Mouse (Mus musculus) thymus, adult 2 months (tissue): ENCODE results near the gene Tppp2. TPM values are rescaled to one million over a fixed set of nuclear protein-coding genes. Genes with fewer than 3 reads are reported as not detected.

Experiments used
- DNase-seq: peaks from one replicate; pipeline ENCODE4 v3.0.0; 2021
- H3K27ac ChIP-seq: fragments of 200-500 bp; 2 replicates; pipeline ENCODE4 v1.5.1; 2012; ENCODE audit warnings: low read length, control low read depth; ENCODE audit not compliant: control insufficient read depth, insufficient read depth
- H3K27me3 ChIP-seq: fragments of 200-500 bp; 2 replicates; pipeline ENCODE4 v1.6.1; 2012; ENCODE audit warnings: mild to moderate bottlenecking, low read length, moderate library complexity, mixed read lengths; ENCODE audit not compliant: control insufficient read depth, insufficient read depth
- H3K36me3 ChIP-seq: fragments of 200-500 bp; 2 replicates; pipeline ENCODE4 v1.6.1; 2012; ENCODE audit warnings: mild to moderate bottlenecking, low read length, moderate library complexity; ENCODE audit not compliant: control insufficient read depth, insufficient read depth
- H3K4me1 ChIP-seq: fragments of 200-500 bp; replicated peaks from 2 replicates; pipeline ENCODE4 v1.6.1; 2012; ENCODE audit warnings: low read length; ENCODE audit not compliant: control insufficient read depth, insufficient read depth
- H3K4me3 ChIP-seq: fragments of 200-500 bp; 2 replicates; pipeline ENCODE4 v1.5.1; 2012; ENCODE audit warnings: mild to moderate bottlenecking, low read length, control low read depth, moderate library complexity; ENCODE audit not compliant: control insufficient read depth, insufficient read depth
- CTCF ChIP-seq: fragments of 200-500 bp; IDR thresholded peaks from 2 replicates; pipeline ENCODE4 v1.5.1; 2012; ENCODE audit warnings: mild to moderate bottlenecking, control low read depth, low read length, moderate library complexity, borderline replicate concordance; ENCODE audit not compliant: control insufficient read depth, poor library complexity, insufficient read depth; ENCODE audit errors: extremely low read depth
- POLR2A ChIP-seq: fragments of 200-500 bp; IDR thresholded peaks from 2 replicates; pipeline ENCODE4 v1.6.1; 2012; ENCODE audit warnings: mild to moderate bottlenecking, low read length, control low read depth, moderate library complexity; ENCODE audit not compliant: control insufficient read depth, poor library complexity, insufficient read depth; ENCODE audit errors: extremely low read depth
- WGBS: fragments of 180-500 bp; shearing (Covaris S2); methylation state at CpG from one replicate; pipeline ENCODE4 v1.1.7; 2018; 5-methylcytosine and 5-hydroxymethylcytosine counted together
- polyA plus RNA-seq: library from polyadenylated mRNA; depleted of rRNA; stranded (reverse); fragments of >200 nt; gene quantifications from 2 replicates; pipeline ENCODE4 v1.2.3, GENCODE M21; 2012

The Tppp2 gene
- polyA plus RNA-seq, 1 experiment = not detected

- WGBS = 94% methylated on average over 14 of the region's 14 CpGs
- Histone ChIP-seq H3K4me1 (peaks cover 3% of the 10 kb centered on the region), H3K36me3 (peaks cover 20% of the 10 kb centered on the region), H3K27ac (no peak overlapping the region), H3K4me3 (no peak overlapping the region), H3K27me3 (no peaks in the 10 kb centered on the region)
- DNase-seq = no peak
- TF ChIP-seq POLR2A (no peak), CTCF (no peak)
Measured at GRCm38 (mm10) chr14:51895071-51895470, 23.2 kb upstream of the Tppp2 start.

- TF ChIP-seq CTCF = no peak
- no peak for TF ChIP-seq POLR2A
- Histone ChIP-seq H3K27ac (no peak overlapping the region), H3K27me3 (no peaks in the 10 kb centered on the region), H3K36me3 (peaks cover 11% of the 10 kb centered on the region), H3K4me1 (peaks cover 3% of the 10 kb centered on the region), H3K4me3 (no peak overlapping the region)
- WGBS = 91% methylated on average over 6 of the region's 6 CpGs
- no peak for DNase-seq
Measured at GRCm38 (mm10) chr14:51896019-51896418, 22.2 kb upstream of the Tppp2 start.

- H3K27ac ChIP-seq = no peak overlapping the region
- TF ChIP-seq CTCF (no peak), POLR2A (no peak)
- H3K27me3 ChIP-seq = no peaks in the 10 kb centered on the region
- WGBS = 91% methylated on average over 8 of the region's 8 CpGs
- DNase-seq = no peak
- H3K4me3 ChIP-seq = no peak overlapping the region
- peaks cover 4% of the 10 kb centered on the region for H3K36me3 ChIP-seq
- H3K4me1 ChIP-seq = peaks cover 3% of the 10 kb centered on the region
Measured at GRCm38 (mm10) chr14:51896539-51897170, 21.6 kb upstream of the Tppp2 start.

DNA sequence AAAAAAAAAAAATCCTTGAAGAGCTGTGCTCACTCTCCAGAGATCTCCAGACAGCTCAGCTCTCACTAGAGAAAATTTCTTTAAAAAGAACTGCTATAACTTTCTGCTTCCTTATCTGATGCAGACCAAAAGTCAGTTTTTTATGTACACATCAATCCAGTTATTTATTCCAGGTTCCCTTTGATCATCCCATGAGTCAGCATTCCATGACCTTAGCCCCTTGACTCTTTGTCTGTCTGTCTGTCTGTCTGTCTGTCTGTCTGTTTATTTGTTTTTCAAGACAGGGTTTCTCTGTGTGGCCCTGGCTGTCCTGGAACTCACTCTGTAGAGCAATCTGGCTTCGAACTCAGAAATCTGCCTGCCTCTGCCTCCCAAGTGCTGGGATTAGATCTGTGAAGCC is 18.9 kb upstream of the Tppp2 start:
- Histone ChIP-seq H3K36me3 (no peaks in the 10 kb centered on the region), H3K4me1 (no peaks in the 10 kb centered on the region), H3K4me3 (no peak overlapping the region), H3K27ac (no peak overlapping the region), H3K27me3 (no peaks in the 10 kb centered on the region)
- TF ChIP-seq POLR2A (no peak), CTCF (no peak)
- 94% methylated on average over 1 of the region's 1 CpGs for WGBS
- no peak for DNase-seq

- TF ChIP-seq POLR2A (no peak), CTCF (peak; percentile 62; the same call in 1 of the 2 replicates)
- no peaks in the 10 kb centered on the region for H3K4me1 ChIP-seq
- no peak overlapping the region for H3K4me3 ChIP-seq
- H3K27me3 ChIP-seq = no peaks in the 10 kb centered on the region
- 73% methylated on average over 9 of the region's 9 CpGs for WGBS
- no peak overlapping the region for H3K27ac ChIP-seq
- DNase-seq = peak; percentile 81
- H3K36me3 ChIP-seq = no peaks in the 10 kb centered on the region
Measured at GRCm38 (mm10) chr14:51902806-51903710, 15.2 kb upstream of the Tppp2 start.

DNA sequence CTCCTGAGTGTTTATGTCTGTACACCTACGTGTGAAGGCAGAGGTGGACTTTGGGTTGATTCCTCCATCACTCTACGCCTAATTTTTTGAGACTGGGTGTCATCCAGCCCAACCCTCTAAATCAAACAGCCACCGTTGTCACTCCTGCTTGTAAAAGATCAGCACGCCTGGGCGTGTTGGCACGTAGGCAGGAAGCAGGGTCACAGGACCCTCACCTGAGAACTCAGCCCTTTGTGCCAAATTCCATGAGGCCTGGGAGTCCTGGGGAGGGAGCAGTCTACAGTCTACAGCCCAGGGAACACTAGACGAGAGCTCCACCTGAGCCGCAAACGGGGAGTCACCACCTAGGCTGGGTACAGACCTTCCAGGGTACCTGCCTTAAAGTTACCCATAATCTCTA is 14.4 kb upstream of the Tppp2 start:
- no peak overlapping the region for H3K4me3 ChIP-seq
- TF ChIP-seq CTCF = no peak
- no peak for TF ChIP-seq POLR2A
- WGBS = 98% methylated on average over 9 of the region's 9 CpGs
- no peak for DNase-seq
- H3K27ac ChIP-seq = no peak overlapping the region
- no peaks in the 10 kb centered on the region for H3K4me1 ChIP-seq
- H3K36me3 ChIP-seq = no peaks in the 10 kb centered on the region
- H3K27me3 ChIP-seq = no peaks in the 10 kb centered on the region
